Mouse (Mus musculus): ENCODE results near the gene Tns1.

Gene Tns1

DNA sequence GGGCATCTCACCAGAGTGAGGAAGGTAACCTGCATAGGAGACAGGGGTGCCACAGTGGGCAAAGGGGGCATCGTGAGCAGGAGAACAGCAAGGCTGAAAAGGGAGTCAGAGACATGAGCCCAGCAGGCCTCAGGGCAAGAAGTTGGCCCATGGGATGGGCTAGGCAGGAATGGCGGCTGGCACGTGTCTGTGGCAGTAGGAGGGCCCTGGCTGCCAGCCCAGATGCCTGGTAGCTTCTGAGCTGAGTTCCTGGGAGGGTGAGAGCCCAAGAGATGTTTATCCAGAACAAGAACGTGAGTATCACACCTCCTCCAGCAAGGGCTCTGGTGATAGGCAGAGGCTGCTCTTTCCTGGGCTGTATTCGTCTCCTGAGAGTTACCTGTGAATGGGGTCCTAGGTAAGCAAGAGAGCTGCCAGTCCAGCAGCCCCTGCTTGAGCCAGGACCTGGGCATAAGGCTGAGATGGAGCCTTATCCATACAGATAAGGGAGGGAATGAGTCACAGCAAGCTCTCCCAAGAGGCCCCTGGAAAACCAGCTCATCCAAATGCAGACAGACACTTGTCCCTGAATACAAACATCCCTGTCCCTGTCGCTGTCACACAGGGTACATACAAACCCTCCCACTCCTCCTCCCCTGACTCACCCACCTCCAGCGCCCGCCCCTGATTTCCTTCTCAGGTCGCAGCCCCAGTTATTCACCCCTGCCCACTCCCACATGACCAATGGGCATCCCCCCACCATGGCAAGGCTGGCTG is 2.2 kb downstream of the Tns1 start:
- DNase-seq (ENCODE audit: low read depth, low spot score): peak; percentile 26

- DNase-seq (ENCODE audit: low read depth, low spot score): no peak
Observed at GRCm38 (mm10) chr1:74121138-74121537, 3.1 kb downstream of the Tns1 start.

DNA sequence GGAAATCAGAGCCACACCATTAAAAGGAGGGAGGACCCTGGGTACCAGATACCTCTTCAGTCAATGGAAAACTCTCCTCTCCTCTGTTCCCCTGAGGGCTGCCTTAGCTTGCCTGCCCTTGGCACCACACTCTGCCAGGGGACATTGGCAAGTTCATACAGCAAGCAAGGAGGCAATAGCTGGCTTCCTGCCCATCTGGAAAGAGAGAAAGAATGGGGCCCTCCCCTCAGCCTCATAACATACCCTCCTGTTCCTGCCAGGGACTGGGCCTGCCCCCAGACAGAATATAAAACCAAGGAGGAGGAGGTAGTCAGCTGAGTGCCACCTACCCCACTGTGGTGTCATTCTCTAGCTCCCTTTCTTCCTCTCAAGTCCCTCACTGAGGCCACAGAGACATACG is 5.1 kb downstream of the Tns1 start:
- no peak for DNase-seq (ENCODE audit: low read depth, low spot score)

GRCm38 (mm10) chr1:74117876-74118275 is 6.4 kb downstream of the Tns1 start:
- no peak for DNase-seq (ENCODE audit: low read depth, low spot score)

- no peak for DNase-seq (ENCODE audit: low read depth, low spot score)
Observed at GRCm38 (mm10) chr1:74113071-74113470, 11.2 kb downstream of the Tns1 start.

GRCm38 (mm10) chr1:74111696-74112030 is 12.6 kb downstream of the Tns1 start:
- DNase-seq (ENCODE audit: low read depth, low spot score): no peak

DNA sequence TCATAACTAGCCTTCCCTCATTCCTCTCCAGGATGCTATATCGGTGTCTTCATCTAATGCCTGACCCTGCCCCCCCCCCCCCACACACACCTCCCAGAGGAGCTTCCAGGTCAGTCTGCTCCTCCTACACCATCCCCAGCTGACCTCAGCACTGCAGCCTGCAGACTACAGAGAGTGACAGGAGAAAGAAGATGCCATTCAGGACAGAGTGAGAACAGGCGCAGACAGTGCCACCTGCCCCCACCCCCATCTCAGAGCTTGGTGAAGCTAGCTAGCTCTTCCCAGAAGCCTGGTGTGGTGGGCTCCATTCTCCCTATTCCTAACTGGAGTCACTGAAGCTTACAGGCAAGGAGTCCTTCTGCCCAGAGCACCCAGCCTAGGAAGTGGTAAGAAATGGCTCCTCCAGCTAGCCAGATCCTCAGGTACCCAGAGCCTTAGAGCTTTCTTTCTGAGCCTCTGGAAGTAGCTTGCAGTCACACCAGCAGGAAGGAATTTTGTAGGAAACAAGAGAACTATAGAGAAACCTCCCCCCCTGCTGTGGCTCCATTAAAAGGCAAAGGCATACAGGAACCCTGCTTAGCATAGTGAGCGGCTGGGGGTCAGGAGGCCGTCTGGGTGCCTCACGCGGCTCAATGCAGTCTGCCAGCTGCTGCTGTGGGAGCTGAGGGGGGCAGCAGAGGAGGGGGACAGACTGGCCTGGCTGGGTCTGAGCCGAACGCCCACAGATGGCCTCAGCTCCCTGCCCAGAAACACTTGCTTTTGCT is 13.1 kb downstream of the Tns1 start:
- DNase-seq (ENCODE audit: low read depth, low spot score): no peak

DNA sequence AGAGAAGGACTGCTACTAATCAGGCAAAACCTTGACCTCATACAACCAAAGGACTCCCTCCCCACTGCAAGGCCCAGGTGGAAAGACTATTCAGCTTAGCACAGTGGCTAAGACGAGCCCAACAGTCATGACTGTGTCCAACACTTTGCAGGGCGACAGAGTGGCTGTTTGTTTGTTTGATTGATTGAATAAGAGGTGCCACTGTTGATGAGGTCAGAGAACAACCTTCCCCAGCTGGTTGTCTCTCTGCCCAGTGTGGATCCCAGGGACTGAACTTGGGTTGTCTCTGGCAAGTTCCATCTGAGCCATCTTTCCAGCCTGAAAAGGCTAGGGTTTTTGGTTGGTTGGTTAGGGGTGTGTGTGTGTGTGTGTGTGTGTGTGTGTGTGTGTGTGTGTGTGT is 14.6 kb downstream of the Tns1 start:
- no peak for DNase-seq (ENCODE audit: low read depth, low spot score)

- DNase-seq (ENCODE audit: low read depth, low spot score): no peak
Observed at GRCm38 (mm10) chr1:74107931-74108618, 16.2 kb downstream of the Tns1 start.

DNA sequence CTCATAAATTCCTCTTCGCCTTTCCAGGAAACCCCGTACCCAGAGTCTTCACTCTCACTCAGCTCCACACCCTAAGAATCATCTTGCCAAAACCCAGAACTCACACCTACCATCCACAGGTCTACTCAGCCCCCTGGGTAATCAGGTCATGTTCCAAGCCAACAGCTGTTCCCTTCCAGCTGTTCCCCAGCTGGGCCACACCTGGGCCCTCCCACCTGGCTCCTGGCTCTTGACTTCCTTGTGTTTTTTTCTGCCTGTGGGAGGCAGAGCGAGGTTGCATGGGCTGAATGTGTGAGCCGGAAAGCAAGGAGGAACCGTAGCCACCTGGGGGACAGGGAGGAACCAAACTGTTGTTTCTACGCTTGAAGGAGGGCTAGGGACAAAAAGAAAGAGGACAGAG is 18.0 kb downstream of the Tns1 start:
- DNase-seq (ENCODE audit: low read depth, low spot score): no peak

- DNase-seq (ENCODE audit: low read depth, low spot score): no peak
Observed at GRCm38 (mm10) chr1:74105660-74106059, 18.6 kb downstream of the Tns1 start.

- DNase-seq (ENCODE audit: low read depth, low spot score): no peak
Observed at GRCm38 (mm10) chr1:74103654-74104353, 20.4 kb downstream of the Tns1 start.

DNA sequence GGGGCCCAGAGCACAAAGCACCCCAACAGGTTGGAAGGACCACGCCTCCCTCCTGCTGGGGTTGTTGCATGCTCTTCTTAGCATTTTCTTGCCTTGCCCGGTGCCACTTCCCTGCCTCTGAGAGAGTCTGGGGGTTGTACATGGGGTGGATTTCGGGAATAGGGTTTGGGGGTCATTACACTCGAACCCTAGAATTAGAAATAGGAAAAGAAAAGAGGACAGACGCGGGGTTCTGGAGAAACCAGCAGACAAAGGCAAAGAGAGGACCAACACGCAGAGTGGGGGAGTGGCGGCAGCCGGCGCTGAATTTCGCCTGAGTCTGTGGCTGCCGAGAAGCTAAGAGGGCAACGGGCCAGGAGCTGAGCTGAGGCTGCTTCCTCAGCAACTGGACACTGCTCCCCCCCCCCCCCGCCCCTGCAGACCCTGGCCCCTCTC is 25.2 kb downstream of the Tns1 start:
- DNase-seq (ENCODE audit: low read depth, low spot score): no peak

- no peak for DNase-seq (ENCODE audit: low read depth, low spot score)
Observed at GRCm38 (mm10) chr1:74098004-74099000, 25.9 kb downstream of the Tns1 start.

- DNase-seq (ENCODE audit: low read depth, low spot score): no peak
Observed at GRCm38 (mm10) chr1:74095728-74096127, 28.5 kb downstream of the Tns1 start.

DNA sequence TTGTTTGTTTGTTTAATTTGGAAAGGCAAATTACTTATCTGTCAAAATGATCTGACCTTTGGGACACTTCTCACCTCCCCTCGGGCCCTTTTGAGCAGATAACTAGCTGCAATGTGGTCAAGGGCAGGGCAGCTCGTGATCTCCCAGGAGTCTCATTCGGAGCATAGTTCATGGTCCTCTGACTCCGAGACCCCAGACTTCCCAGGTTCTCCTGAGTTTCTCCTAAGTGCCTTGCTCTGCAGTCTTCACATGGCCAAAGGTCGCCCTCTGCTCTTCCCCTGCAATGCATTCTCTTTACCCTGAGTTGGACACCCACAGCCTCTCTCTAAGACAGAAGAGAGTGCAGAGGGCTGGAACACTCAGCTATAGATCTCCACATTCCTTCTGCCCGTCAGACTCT is 29.0 kb downstream of the Tns1 start:
- DNase-seq (ENCODE audit: low read depth, low spot score): no peak

DNA sequence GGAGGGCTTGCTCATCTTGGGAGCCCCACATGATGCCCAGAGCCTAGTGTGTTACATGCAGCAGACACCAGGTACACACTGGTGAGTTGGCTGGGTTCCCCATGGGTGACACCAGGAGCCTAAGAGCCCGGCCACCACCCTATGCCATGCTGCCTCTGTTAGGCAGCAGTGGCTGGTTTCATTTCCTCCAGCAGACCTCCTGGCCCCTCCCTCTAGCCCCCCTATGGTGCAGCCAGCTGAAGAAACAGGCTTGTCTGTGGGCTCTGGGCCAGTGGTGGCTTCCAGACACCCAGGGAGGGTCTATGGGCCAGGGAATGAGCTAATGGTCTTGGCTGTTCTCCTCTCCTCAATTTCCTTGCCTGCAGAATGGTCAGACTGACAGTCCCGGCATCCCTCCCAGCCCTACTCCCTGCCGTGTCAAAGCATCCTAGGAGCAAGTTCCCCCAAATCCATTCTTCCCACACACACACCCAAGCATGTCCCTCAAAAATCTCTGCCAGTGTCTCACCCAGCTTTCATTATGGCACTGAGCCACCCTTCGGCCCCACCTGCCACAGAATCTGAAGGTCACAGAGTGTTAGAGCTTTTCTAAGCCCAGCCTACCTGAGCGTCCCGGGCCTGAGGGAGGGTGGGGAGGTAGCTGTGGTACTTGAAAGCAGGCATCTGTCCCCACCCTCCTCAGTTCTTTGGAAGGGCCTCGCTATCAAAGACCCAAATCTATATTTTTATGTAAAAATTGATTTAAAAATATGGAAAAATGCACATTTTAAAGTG is 29.6 kb downstream of the Tns1 start:
- DNase-seq (ENCODE audit: low read depth, low spot score): no peak

DNA sequence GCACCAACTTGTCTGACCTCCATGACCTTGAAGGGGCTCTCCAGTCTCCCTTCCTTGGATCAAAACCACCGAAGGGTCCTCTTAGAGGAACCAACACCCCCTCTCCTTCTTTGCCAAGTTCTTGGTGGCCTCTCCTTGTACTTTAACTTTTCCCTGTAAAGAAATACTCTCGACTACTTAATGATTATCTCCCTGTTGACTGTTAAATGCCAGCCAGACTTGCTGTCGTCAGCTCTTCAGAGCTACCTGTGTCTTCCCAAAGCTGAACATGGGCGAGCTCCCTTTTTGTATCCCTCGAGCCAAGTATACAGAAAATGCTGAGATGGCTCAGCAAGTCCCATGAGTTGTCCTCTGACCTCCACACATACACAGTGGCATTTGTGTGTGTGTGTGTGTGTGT is 30.8 kb downstream of the Tns1 start:
- no peak for DNase-seq (ENCODE audit: low read depth, low spot score)

GRCm38 (mm10) chr1:74092242-74092641 is 32.0 kb downstream of the Tns1 start:
- no peak for DNase-seq (ENCODE audit: low read depth, low spot score)

- DNase-seq (ENCODE audit: low read depth, low spot score): no peak
Observed at GRCm38 (mm10) chr1:74091611-74092224, 32.5 kb downstream of the Tns1 start.
